Mouse (Mus musculus) myocyte (in vitro differentiated cells): ENCODE measurements around the gene Synj2.

Source experiments
- CEBPB ChIP-seq: IDR thresholded peaks from 2 replicates; pipeline ENCODE4 v1.6.1; 2011; ENCODE audit warnings: mild to moderate bottlenecking, moderate library complexity; ENCODE audit not compliant: poor library complexity, insufficient read depth, severe bottlenecking
- E2F4 ChIP-seq: IDR thresholded peaks from one replicate; pipeline ENCODE4 v1.6.1; 2011; ENCODE audit warnings: mild to moderate bottlenecking, control low read depth, moderate library complexity; ENCODE audit not compliant: insufficient read depth
- MAX ChIP-seq: IDR thresholded peaks from one replicate; pipeline ENCODE4 v1.6.1; 2011; ENCODE audit warnings: low read depth, mild to moderate bottlenecking, control low read depth
- MYOD1 ChIP-seq, 3 experiments: IDR thresholded peaks; one replicate each; pipeline ENCODE4 v1.6.1; 2011; ENCODE audit warnings: control low read depth in 2 of 3, low read depth in 2 of 3, mild to moderate bottlenecking in 2 of 3, moderate library complexity in 1 of 3; ENCODE audit not compliant: insufficient read length in 2 of 3, control insufficient read depth in 1 of 3
- MYOG ChIP-seq, 3 experiments: IDR thresholded peaks; one replicate each; pipeline ENCODE4 v1.6.1; 2011; ENCODE audit warnings: control low read depth in 2 of 3, low read depth in 2 of 3, mild to moderate bottlenecking in 2 of 3; ENCODE audit not compliant: insufficient read length in 2 of 3, control insufficient read depth in 1 of 3, insufficient read depth in 1 of 3
- POLR2A ChIP-seq: IDR thresholded peaks from one replicate; pipeline ENCODE4 v1.6.1; 2011; ENCODE audit warnings: low read depth, mild to moderate bottlenecking, control low read depth, moderate library complexity; ENCODE audit not compliant: insufficient read length
- POLR2AphosphoS2 ChIP-seq: IDR thresholded peaks from one replicate; pipeline ENCODE4 v1.6.1; 2011; ENCODE audit warnings: low read depth, control low read depth; ENCODE audit not compliant: insufficient read length
- TCF12 ChIP-seq: IDR thresholded peaks from one replicate; pipeline ENCODE4 v1.6.1; 2011; ENCODE audit warnings: mild to moderate bottlenecking, control low read depth; ENCODE audit not compliant: poor library complexity, insufficient read depth, severe bottlenecking
- TCF3 ChIP-seq: IDR thresholded peaks from one replicate; pipeline ENCODE4 v1.6.1; 2011; ENCODE audit warnings: low read depth, control low read depth; ENCODE audit not compliant: insufficient read length
- USF1 ChIP-seq: IDR thresholded peaks from one replicate; pipeline ENCODE4 v1.6.1; 2011; ENCODE audit warnings: low read depth, mild to moderate bottlenecking, control low read depth, moderate library complexity

GRCm38 (mm10) chr17:5977056-5977920 is 36.2 kb downstream of the Synj2 start:
- TF ChIP-seq MAX (no peak), E2F4 (no peak), USF1 (peak; percentile 2), POLR2A (peak; percentile 87), MYOD1 (IDR thresholded peaks at IDR 0.05; ENCODE audit: control insufficient read depth in 1 of 3, insufficient read length in 2 of 3, low read depth in 2 of 3) (no peak), POLR2AphosphoS2 (no peak), CEBPB (no peak), TCF3 (no peak), TCF12 (no peak), MYOG (IDR thresholded peaks at IDR 0.05; ENCODE audit: control insufficient read depth in 1 of 3, insufficient read depth in 1 of 3, insufficient read length in 2 of 3, low read depth in 2 of 3) (no peak)
